Mouse (Mus musculus) forebrain, embryonic 16.5 days (tissue): Measurements from ENCODE around the gene Sstr2. TPM values are rescaled to one million over a fixed set of nuclear protein-coding genes. Genes with fewer than 3 reads are reported as not detected.
"Not testable (repeated sequence)": the region's sequence is repeated elsewhere in the genome, so short reads cannot be mapped to it uniquely, and the experiment has no call there.

ENCODE experiments used
- ATAC-seq: fragments of 200-750 bp; cut with Nextera tagmentation; 2 replicates; pipeline ENCODE4 v1.8.0; 2017; ENCODE audit warnings: mild to moderate bottlenecking, moderate library complexity
- H3K27ac ChIP-seq: fragments of 300-500 bp; sonication (generic); 2 replicates; pipeline ENCODE4 v1.5.1; 2014; ENCODE audit warnings: low read length, control low read depth
- H3K27me3 ChIP-seq: fragments of 300-500 bp; sonication (generic); replicated peaks from 2 replicates; pipeline ENCODE4 v1.6.1; 2014; ENCODE audit warnings: low read length; ENCODE audit not compliant: control insufficient read depth, insufficient read depth
- H3K36me3 ChIP-seq: fragments of 300-500 bp; sonication (generic); 2 replicates; pipeline ENCODE4 v1.6.1; 2014; ENCODE audit not compliant: control insufficient read depth, insufficient read depth
- H3K4me1 ChIP-seq: fragments of 300-500 bp; sonication (generic); replicated peaks from 2 replicates; pipeline ENCODE4 v1.6.1; 2014; ENCODE audit warnings: low read length; ENCODE audit not compliant: control insufficient read depth, insufficient read depth
- H3K4me2 ChIP-seq: fragments of 300-500 bp; sonication (generic); 2 replicates; pipeline ENCODE4 v1.6.1; 2014; ENCODE audit warnings: mild to moderate bottlenecking, low read length, control low read depth
- H3K4me3 ChIP-seq: fragments of 300-500 bp; sonication (generic); replicated peaks from 2 replicates; pipeline ENCODE4 v1.5.1; 2014; ENCODE audit warnings: mild to moderate bottlenecking, low read length, control low read depth
- H3K9ac ChIP-seq: fragments of 300-500 bp; sonication (generic); replicated peaks from 2 replicates; pipeline ENCODE4 v1.6.1; 2014; ENCODE audit warnings: low read depth, low read length, control low read depth
- H3K9me3 ChIP-seq: fragments of 300-500 bp; sonication (generic); 2 replicates; pipeline ENCODE4 v1.6.1; 2016; ENCODE audit warnings: low read length; ENCODE audit not compliant: control insufficient read depth
- WGBS: fragments of 180-500 bp; shearing (Covaris S2); extraction: QIAGEN DNeasy Blood & Tissue Kit; methylation state at CpG from one replicate; pipeline ENCODE4 v1.1.7; 2014; 5-methylcytosine and 5-hydroxymethylcytosine counted together
- polyA plus RNA-seq: library from polyadenylated mRNA; unstranded; fragments of >200 nt; fragmentation: Nextera tagmentation; extraction: Ambion mirVana; gene quantifications from 2 replicates; pipeline ENCODE4 v1.2.1, GENCODE M21; 2015

Gene Sstr2
- polyA plus RNA-seq, 1 experiment from 2014 or later: 70.3 TPM

- H3K4me2 ChIP-seq, H3K4me1 ChIP-seq, H3K27me3 ChIP-seq, H3K9me3 ChIP-seq, H3K27ac ChIP-seq, H3K9ac ChIP-seq, ATAC-seq, H3K4me3 ChIP-seq: not testable (repeated sequence)
- WGBS: 92% methylated on average over 3 of the region's 3 CpGs
- H3K36me3 ChIP-seq: peaks cover 33% of the 10 kb centered on the region
Observed at GRCm38 (mm10) chr11:113660213-113660612, 41.1 kb downstream of the Sstr2 start.

GRCm38 (mm10) chr11:113660940-113661339 is 41.8 kb downstream of the Sstr2 start:
- H3K36me3 ChIP-seq: peaks cover 33% of the 10 kb centered on the region
- no peak overlapping the region for H3K27ac ChIP-seq
- peaks cover 2% of the 10 kb centered on the region; the same call in 1 of the 2 replicates for H3K4me1 ChIP-seq
- H3K27me3 ChIP-seq: no peaks in the 10 kb centered on the region
- no peaks in the 10 kb centered on the region for H3K9me3 ChIP-seq
- ATAC-seq: no peak
- no peak overlapping the region for H3K9ac ChIP-seq
- no peak overlapping the region for H3K4me2 ChIP-seq
- no peak overlapping the region for H3K4me3 ChIP-seq
- 87% methylated on average over 11 of the region's 11 CpGs for WGBS

GRCm38 (mm10) chr11:113661835-113662351 is 42.8 kb downstream of the Sstr2 start:
- H3K4me1 ChIP-seq: peaks cover 4% of the 10 kb centered on the region; the same call in 1 of the 2 replicates

GRCm38 (mm10) chr11:113664279-113664678 is 45.1 kb downstream of the Sstr2 start:
- H3K9ac ChIP-seq: no peak overlapping the region
- H3K4me3 ChIP-seq: no peak overlapping the region
- H3K36me3 ChIP-seq: peaks cover 23% of the 10 kb centered on the region
- WGBS: 68% methylated on average over 2 of the region's 2 CpGs
- no peaks in the 10 kb centered on the region for H3K27me3 ChIP-seq
- ATAC-seq: no peak
- no peaks in the 10 kb centered on the region for H3K9me3 ChIP-seq
- H3K27ac ChIP-seq: no peak overlapping the region
- H3K4me1 ChIP-seq: peaks cover 10% of the 10 kb centered on the region; the same call in 1 of the 2 replicates
- no peak overlapping the region for H3K4me2 ChIP-seq

More at GRCm38 (mm10) chr11:113661835-113662351, 42.8 kb downstream of the Sstr2 start:
- Histone ChIP-seq H3K9ac (no peak overlapping the region), H3K36me3 (peaks cover 31% of the 10 kb centered on the region), H3K27me3 (no peaks in the 10 kb centered on the region), H3K4me3 (no peak overlapping the region), H3K4me2 (no peak overlapping the region), H3K9me3 (no peaks in the 10 kb centered on the region), H3K27ac (no peak overlapping the region)
- 91% methylated on average over 18 of the region's 18 CpGs for WGBS
- ATAC-seq: no peak

- WGBS: 60% methylated on average over 6 of the region's 6 CpGs
- peaks cover 14% of the 10 kb centered on the region; the same call in 1 of the 2 replicates for H3K36me3 ChIP-seq
Observed at GRCm38 (mm10) chr11:113666205-113666604, 47.1 kb downstream of the Sstr2 start.

GRCm38 (mm10) chr11:113666648-113667047 is 47.5 kb downstream of the Sstr2 start:
- H3K4me3 ChIP-seq: no peak overlapping the region
- no peak overlapping the region for H3K4me2 ChIP-seq
- peaks cover 13% of the 10 kb centered on the region; the same call in 1 of the 2 replicates for H3K36me3 ChIP-seq
- no peak overlapping the region for H3K27ac ChIP-seq
- H3K9ac ChIP-seq: no peak overlapping the region
- peaks cover 10% of the 10 kb centered on the region; the same call in 1 of the 2 replicates for H3K4me1 ChIP-seq
- WGBS: 65% methylated on average over 10 of the region's 10 CpGs
- ATAC-seq: no peak
- no peaks in the 10 kb centered on the region for H3K9me3 ChIP-seq
- no peaks in the 10 kb centered on the region for H3K27me3 ChIP-seq

More at GRCm38 (mm10) chr11:113666205-113666604, 47.1 kb downstream of the Sstr2 start:
- Histone ChIP-seq H3K4me1 (peaks cover 10% of the 10 kb centered on the region; the same call in 1 of the 2 replicates), H3K9ac (no peak overlapping the region), H3K9me3 (no peaks in the 10 kb centered on the region), H3K27me3 (no peaks in the 10 kb centered on the region), H3K4me3 (no peak overlapping the region), H3K4me2 (no peak overlapping the region), H3K27ac (no peak overlapping the region)
- no peak for ATAC-seq

GRCm38 (mm10) chr11:113667122-113667521 is 48.0 kb downstream of the Sstr2 start:
- no peak overlapping the region for H3K4me3 ChIP-seq
- peaks cover 10% of the 10 kb centered on the region; the same call in 1 of the 2 replicates for H3K4me1 ChIP-seq
- H3K27ac ChIP-seq: no peak overlapping the region
- H3K27me3 ChIP-seq: no peaks in the 10 kb centered on the region
- H3K4me2 ChIP-seq: no peak overlapping the region
- ATAC-seq: peak; percentile 50
- WGBS: 58% methylated on average over 2 of the region's 2 CpGs
- peaks cover 13% of the 10 kb centered on the region; the same call in 1 of the 2 replicates for H3K36me3 ChIP-seq
- no peaks in the 10 kb centered on the region for H3K9me3 ChIP-seq
- no peak overlapping the region for H3K9ac ChIP-seq

GRCm38 (mm10) chr11:113667704-113668103 is 48.6 kb downstream of the Sstr2 start:
- no peaks in the 10 kb centered on the region for H3K9me3 ChIP-seq
- no peak overlapping the region for H3K4me3 ChIP-seq
- ATAC-seq: no peak
- no peak overlapping the region for H3K27ac ChIP-seq
- 90% methylated on average over 4 of the region's 4 CpGs for WGBS
- H3K4me2 ChIP-seq: no peak overlapping the region
- no peak overlapping the region for H3K9ac ChIP-seq
- peaks cover 10% of the 10 kb centered on the region; the same call in 1 of the 2 replicates for H3K4me1 ChIP-seq
- no peaks in the 10 kb centered on the region for H3K27me3 ChIP-seq
- H3K36me3 ChIP-seq: peaks cover 13% of the 10 kb centered on the region; the same call in 1 of the 2 replicates

GRCm38 (mm10) chr11:113668857-113669256 is 49.7 kb downstream of the Sstr2 start:
- 91% methylated on average over 5 of the region's 5 CpGs for WGBS
- H3K4me2 ChIP-seq: no peak overlapping the region
- ATAC-seq: no peak
- peaks cover 17% of the 10 kb centered on the region for H3K4me1 ChIP-seq
- H3K36me3 ChIP-seq: peaks cover 9% of the 10 kb centered on the region; the same call in 1 of the 2 replicates
- no peak overlapping the region for H3K27ac ChIP-seq
- no peak overlapping the region for H3K4me3 ChIP-seq
- no peak overlapping the region for H3K9ac ChIP-seq
- H3K9me3 ChIP-seq: no peaks in the 10 kb centered on the region
- no peaks in the 10 kb centered on the region for H3K27me3 ChIP-seq
